Mouse (Mus musculus) CH12.LX (cell line): ENCODE measurements around the gene Ppp4r4. TPM values are rescaled to one million over a fixed set of nuclear protein-coding genes. Genes with fewer than 3 reads are reported as not detected.

ENCODE experiments used
- DNase-seq: peaks from one replicate; pipeline ENCODE4 v3.0.0-alpha.2; 2013; ENCODE audit errors: extremely low read depth
- H3K27ac ChIP-seq: 2 replicates; pipeline ENCODE4 v1.5.1; 2012; ENCODE audit warnings: low read depth, mild to moderate bottlenecking, control low read depth, moderate library complexity; ENCODE audit not compliant: insufficient read depth
- H3K27me3 ChIP-seq: replicated peaks from 2 replicates; pipeline ENCODE3; 2012; ENCODE audit warnings: inconsistent platforms
- H3K36me3 ChIP-seq, 2 experiments: replicated peaks in 1 of 2; 2 replicates each; pipeline versions ENCODE3 to v1.6.1; 2012; ENCODE audit warnings: inconsistent platforms in 1 of 2, low read length in 1 of 2, mild to moderate bottlenecking in 1 of 2, mixed read lengths in 1 of 2, moderate library complexity in 1 of 2; ENCODE audit not compliant: control insufficient read depth in 1 of 2, insufficient read depth in 1 of 2
- H3K4me1 ChIP-seq, 2 experiments: 2 replicates each; pipeline ENCODE4 v1.6.1; 2012; ENCODE audit warnings: inconsistent platforms in 1 of 2, moderate library complexity in 1 of 2; ENCODE audit not compliant: insufficient read depth in 2 of 2, control insufficient read depth in 1 of 2
- H3K4me2 ChIP-seq: 2 replicates; pipeline ENCODE4 v1.6.1; 2012; ENCODE audit warnings: low read depth, mild to moderate bottlenecking, control low read depth; ENCODE audit not compliant: poor library complexity, insufficient read depth, severe bottlenecking
- H3K4me3 ChIP-seq, 3 experiments: fragments of 150-350 bp in 1 of 3; sonication (generic) in 1 of 3; replicated peaks in 1 of 3; 2 replicates each; pipeline versions ENCODE3 to v1.5.1; 2011 to 2012; ENCODE audit warnings: low read depth in 2 of 3, low read length in 2 of 3, mild to moderate bottlenecking in 2 of 3, moderate library complexity in 2 of 3, control low read depth in 1 of 3, improper control_type of control experiment in 1 of 3, inconsistent platforms in 1 of 3, mixed read lengths in 1 of 3; ENCODE audit not compliant: poor library complexity in 1 of 3
- H3K79me2 ChIP-seq: replicated peaks from 2 replicates; pipeline ENCODE4 v1.6.1; 2012; ENCODE audit warnings: mild to moderate bottlenecking, moderate library complexity; ENCODE audit not compliant: control insufficient read depth, poor library complexity, insufficient read depth, severe bottlenecking; ENCODE audit errors: extremely low read depth
- H3K9ac ChIP-seq: 2 replicates; pipeline ENCODE4 v1.6.1; 2012; ENCODE audit warnings: low read depth, mild to moderate bottlenecking, control low read depth, moderate library complexity; ENCODE audit not compliant: insufficient read depth
- H3K9me3 ChIP-seq: replicated peaks from 2 replicates; pipeline ENCODE3; 2012; ENCODE audit warnings: low read length, inconsistent platforms, mixed read lengths
- BHLHE40 ChIP-seq: IDR thresholded peaks from 2 replicates; pipeline ENCODE4 v1.6.1; 2011; ENCODE audit warnings: mild to moderate bottlenecking, low read depth, low read length, improper control_type of control experiment
- CHD1 ChIP-seq: IDR thresholded peaks from 2 replicates; pipeline ENCODE4 v1.6.1; 2012; ENCODE audit warnings: low read depth, low read length, improper control_type of control experiment, inconsistent platforms
- CTCF ChIP-seq, 2 experiments: IDR thresholded peaks in 1 of 2; conservative IDR thresholded peaks in 1 of 2; 2 replicates each; pipeline ENCODE4 v1.5.1; 2011 to 2012; ENCODE audit warnings: low read depth in 2 of 2, low read length in 2 of 2, improper control_type of control experiment in 1 of 2, inconsistent platforms in 1 of 2, mild to moderate bottlenecking in 1 of 2, moderate library complexity in 1 of 2
- E2F4 ChIP-seq: IDR thresholded peaks from 2 replicates; pipeline ENCODE4 v1.6.1; 2011; ENCODE audit warnings: low read depth, low read length, improper control_type of control experiment; ENCODE audit not compliant: insufficient replicate concordance
- ELF1 ChIP-seq: IDR thresholded peaks from 2 replicates; pipeline ENCODE4 v1.6.1; 2014; ENCODE audit warnings: low read depth, mild to moderate bottlenecking, inconsistent platforms, low read length, improper control_type of control experiment
- ETS1 ChIP-seq: conservative IDR thresholded peaks from 2 replicates; pipeline ENCODE4 v1.6.1; 2012; ENCODE audit warnings: low read depth, mild to moderate bottlenecking, inconsistent platforms, low read length, improper control_type of control experiment, moderate library complexity
- GABPA ChIP-seq: IDR thresholded peaks from 2 replicates; pipeline ENCODE4 v1.6.1; 2012; ENCODE audit warnings: low read depth, low read length, improper control_type of control experiment, inconsistent platforms; ENCODE audit not compliant: insufficient replicate concordance
- JUN ChIP-seq: IDR thresholded peaks from 2 replicates; pipeline ENCODE4 v1.6.1; 2011; ENCODE audit warnings: low read depth, mild to moderate bottlenecking, low read length, improper control_type of control experiment, moderate library complexity; ENCODE audit not compliant: insufficient read depth
- JUND ChIP-seq: conservative IDR thresholded peaks from 2 replicates; pipeline ENCODE4 v1.6.1; 2011; ENCODE audit warnings: low read depth, low read length, improper control_type of control experiment
- KAT2A ChIP-seq: IDR thresholded peaks from 2 replicates; pipeline ENCODE4 v1.6.1; 2012; ENCODE audit warnings: low read length, improper control_type of control experiment, inconsistent platforms; ENCODE audit not compliant: insufficient replicate concordance
- MAFK ChIP-seq: IDR thresholded peaks from 2 replicates; pipeline ENCODE4 v1.6.1; 2011; ENCODE audit warnings: low read length, improper control_type of control experiment; ENCODE audit not compliant: insufficient replicate concordance
- MAZ ChIP-seq: IDR thresholded peaks from 2 replicates; pipeline ENCODE4 v1.6.1; 2012; ENCODE audit warnings: low read depth, mild to moderate bottlenecking, inconsistent platforms, low read length, improper control_type of control experiment, moderate library complexity
- NELFE ChIP-seq: IDR thresholded peaks from 2 replicates; pipeline ENCODE4 v1.6.1; 2011; ENCODE audit warnings: low read depth, low read length, improper control_type of control experiment
- PAX5 ChIP-seq: IDR thresholded peaks from 2 replicates; pipeline ENCODE4 v1.6.1; 2012; ENCODE audit warnings: low read length, inconsistent platforms, mixed read lengths
- POLR2A ChIP-seq: IDR thresholded peaks from 2 replicates; pipeline ENCODE4 v1.6.1; 2011; ENCODE audit warnings: low read depth, mild to moderate bottlenecking, improper control_type of control experiment, low read length
- POLR2AphosphoS2 ChIP-seq: IDR thresholded peaks from 2 replicates; pipeline ENCODE4 v1.6.1; 2011; ENCODE audit warnings: low read depth, low read length, improper control_type of control experiment
- RAD21 ChIP-seq: IDR thresholded peaks from 2 replicates; pipeline ENCODE4 v1.6.1; 2011; ENCODE audit warnings: low read depth, mild to moderate bottlenecking, low read length, improper control_type of control experiment, moderate library complexity
- RCOR1 ChIP-seq: conservative IDR thresholded peaks from 2 replicates; pipeline ENCODE4 v1.6.1; 2012; ENCODE audit warnings: low read depth, mild to moderate bottlenecking, inconsistent platforms, low read length, improper control_type of control experiment
- SMC3 ChIP-seq: IDR thresholded peaks from 2 replicates; pipeline ENCODE4 v1.6.1; 2011; ENCODE audit warnings: low read depth, low read length, improper control_type of control experiment
- TCF12 ChIP-seq: IDR thresholded peaks from 2 replicates; pipeline ENCODE4 v1.6.1; 2014; ENCODE audit warnings: low read depth, mild to moderate bottlenecking, inconsistent platforms, low read length, improper control_type of control experiment
- USF2 ChIP-seq: conservative IDR thresholded peaks from 2 replicates; pipeline ENCODE4 v1.6.1; 2011; ENCODE audit warnings: low read depth, low read length, improper control_type of control experiment
- dilution Hi-C: fragments of 300-500 bp; cut with MboI; formaldehyde crosslinking; loops from 2 replicates; pipeline ENCODE4 v1.14.3; 2020; ENCODE audit warnings: low sequenced_read_pairs; ENCODE audit not compliant: extremely low pct_unique_long_range_greater_than_20kb, extremely low pct_ligation_motif_present
- in situ Hi-C: fragments of 300-500 bp; cut with MboI; formaldehyde crosslinking; loops from 3 replicates; pipeline ENCODE4 v1.14.3; 2019; ENCODE audit warnings: low sequenced_read_pairs, low pct_ligation_motif_present, low pct_unique_long_range_greater_than_20kb, mixed read lengths
- polyA plus RNA-seq: library from polyadenylated mRNA; unstranded; fragments of >175 nt; gene quantifications from 2 replicates; pipeline ENCODE4 v1.2.1, GENCODE M21; 2012; ENCODE audit warnings: low read depth; ENCODE audit not compliant: insufficient read length
- total RNA-seq, 2 experiments: library from RNA; depleted of rRNA; stranded (reverse); fragments of 300-350 nt in 1 of 2; fragments of >200 nt in 1 of 2; gene quantifications; 2 replicates each; pipeline ENCODE4 v1.2.3; 2012 to 2014

Ppp4r4 gene
- total and polyA plus RNA-seq, 3 experiments, result 0.38 to 1.7 (median 0.68) TPM

GRCm38 (mm10) chr12:103543351-103543750 lies 11.3 kb downstream of the Ppp4r4 start:
- dilution Hi-C loops, result no loop called here

GRCm38 (mm10) chr12:103544213-103544612 lies 12.1 kb downstream of the Ppp4r4 start:
- TF ChIP-seq MAZ (no peak), TCF12 (no peak), USF2 (no peak), MAFK (no peak), CTCF (conservative IDR thresholded peaks at IDR 0.05 in 1 of 2, IDR thresholded peaks at IDR 0.05 in 1 of 2; ENCODE audit: low read depth in 2 of 2, low read length in 2 of 2) (peak; percentile 65 to 88), JUND (0 out of 2 replicates have a peak, but pooled peaks have one; percentile 23), SMC3 (peak; percentile 92), RAD21 (peak; percentile 75)
- TF ChIP-seq, all 38 proteins: peak for 4
- Histone ChIP-seq H3K4me3 (no peak overlapping the region), H3K4me2 (no peak overlapping the region), H3K9ac (no peak overlapping the region), H3K27me3 (no peaks in the 10 kb centered on the region), H3K9me3 (no peaks in the 10 kb centered on the region), H3K36me3 (no peaks in the 10 kb centered on the region), H3K79me2 (no peaks in the 10 kb centered on the region), H3K4me1 (peaks cover 0 to 11% of the 10 kb centered on the region in 2 experiments; a peak in 2 of 4 replicates), H3K27ac (no peak overlapping the region)
- peak; percentile 65 for DNase-seq
- in situ Hi-C loops, result no loop called here
- dilution Hi-C loops, result no loop called here

More at GRCm38 (mm10) chr12:103543351-103543750, 11.3 kb downstream of the Ppp4r4 start:
- Histone ChIP-seq H3K9ac (no peak overlapping the region), H3K36me3 (no peaks in the 10 kb centered on the region), H3K4me2 (no peak overlapping the region), H3K27me3 (no peaks in the 10 kb centered on the region), H3K79me2 (no peaks in the 10 kb centered on the region), H3K27ac (no peak overlapping the region)
- in situ Hi-C loops, result no loop called here
- TF ChIP-seq POLR2A (no peak), RAD21 (no peak), E2F4 (no peak), RCOR1 (no peak), POLR2AphosphoS2 (no peak), NELFE (no peak), KAT2A (no peak), PAX5 (no peak), TCF12 (no peak), CHD1 (no peak), CTCF (conservative IDR thresholded peaks at IDR 0.05 in 1 of 2, IDR thresholded peaks at IDR 0.05 in 1 of 2; ENCODE audit: low read depth in 2 of 2, low read length in 2 of 2) (no peak), USF2 (no peak), BHLHE40 (no peak), ETS1 (no peak), GABPA (no peak), ELF1 (no peak), JUN (no peak)
- TF ChIP-seq, all 38 proteins: peak for 0
- no peaks in the 10 kb centered on the region for H3K9me3 ChIP-seq
- H3K4me1 ChIP-seq, result 0 out of 4 replicates have a peak, but pooled peaks cover 0 to 3% of the 10 kb centered on the region in 2 experiments
- no peak overlapping the region for H3K4me3 ChIP-seq
- DNase-seq, result no peak
